Mouse (Mus musculus): ENCODE results near the gene Dnase1l2.

GRCm38 (mm10) chr17:24472512-24472911, 29.6 kb upstream of the Dnase1l2 start:
- TF ChIP-seq FLI1 (IDR thresholded peaks at IDR 0.05; ENCODE audit: low read length) (no peak), GATA1 (IDR thresholded peaks at IDR 0.05; ENCODE audit: borderline replicate concordance, low read length) (no peak)
